ENCODE assay signal across 22 mouse cellular contexts in genomic region chr10:43290638-43291230, GRCm38 (mm10).
DNase-seq lines count a peak whose midpoint lies in the region; ATAC-seq and TF ChIP-seq lines count a peak whose summit lies in the region.
"Had no signal": no experiment of that assay in that cellular context is flagged by ENCODE, and none has a peak within 500 bp of the region (broad histone marks: within the 10 kb centered on the region; RNA-seq: fewer than 3 reads in every experiment).

No protein-coding gene starts in this region.

- no peaks in the 10 kb centered on the region for H3K9me3 ChIP-seq in midbrain, embryonic 11.5 days (ENCODE audit: control insufficient read depth, low read length)
- H3K9me3 ChIP-seq in midbrain, postnatal 0 days (ENCODE audit: low read length) = no peaks in the 10 kb centered on the region
- H3K9me3 ChIP-seq in liver, embryonic 14.5 days (ENCODE audit: control insufficient read depth, low read length) = no peaks in the 10 kb centered on the region
- no peaks in the 10 kb centered on the region for H3K9me3 ChIP-seq in forebrain, embryonic 14.5 days (replicated peaks; ENCODE audit: control insufficient read depth, low read length)
- H3K9me3 ChIP-seq: forebrain, embryonic 10.5 days; kidney, embryonic 15.5 days; limb, embryonic 15.5 days; midbrain, embryonic 12.5 days had no signal

- H3K27ac ChIP-seq in midbrain, embryonic 11.5 days (ENCODE audit: low read depth, low read length) = no peak overlapping the region
- no peak overlapping the region for H3K27ac ChIP-seq in midbrain, postnatal 0 days (ENCODE audit: low read depth, low read length)
- H3K27ac ChIP-seq in liver, embryonic 14.5 days = peak overlapping the region; percentile 83
- H3K27ac ChIP-seq in forebrain, embryonic 14.5 days (ENCODE audit: low read depth, low read length) = no peak overlapping the region
- H3K27ac ChIP-seq: forebrain, embryonic 10.5 days; hindbrain, embryonic 14.5 days; kidney, embryonic 15.5 days; limb, embryonic 15.5 days; midbrain, embryonic 12.5 days had no signal

- WGBS in midbrain, embryonic 11.5 days = 85% methylated on average over 2 of the region's 2 CpGs
- WGBS in midbrain, postnatal 0 days = 82% methylated on average over 2 of the region's 2 CpGs
- 12% methylated on average over 2 of the region's 2 CpGs for WGBS in liver, embryonic 14.5 days (ENCODE audit: insufficient replicate concordance)
- WGBS in forebrain, embryonic 14.5 days = 69% methylated on average over 2 of the region's 2 CpGs

- no peaks in the 10 kb centered on the region for H3K4me1 ChIP-seq in midbrain, embryonic 11.5 days (ENCODE audit: control insufficient read depth, insufficient read depth, low read length)
- no peaks in the 10 kb centered on the region for H3K4me1 ChIP-seq in midbrain, postnatal 0 days (ENCODE audit: insufficient read depth, low read length)
- H3K4me1 ChIP-seq in liver, embryonic 14.5 days (replicated peaks; ENCODE audit: control insufficient read depth in 2 of 2, insufficient read depth in 2 of 2, low read length in 1 of 2) = peaks cover 26 to 41% of the 10 kb centered on the region in 2 experiments
- H3K4me1 ChIP-seq in forebrain, embryonic 14.5 days (ENCODE audit: control insufficient read depth, insufficient read depth, low read length) = no peaks in the 10 kb centered on the region
- H3K4me1 ChIP-seq: forebrain, embryonic 10.5 days; kidney, embryonic 15.5 days; limb, embryonic 15.5 days; midbrain, embryonic 12.5 days had no signal

- no peak for ATAC-seq in midbrain, embryonic 11.5 days (ENCODE audit: low FRiP score)
- no peak for ATAC-seq in midbrain, postnatal 0 days (ENCODE audit: low FRiP score)
- ATAC-seq in liver, embryonic 14.5 days (ENCODE audit: insufficient read depth) = peak; percentile 83
- no peak for ATAC-seq in forebrain, embryonic 14.5 days
- ATAC-seq: activated CD4-positive, CD25-positive, alpha-beta regulatory T cell, adult 4 months; CD4-positive, CD25-positive, alpha-beta regulatory T cell, adult 4 months had no signal

- TF ChIP-seq EP300 in liver, embryonic 14.5 days (IDR thresholded peaks at IDR 0.05; ENCODE audit: low read depth) = peak; percentile 67

- H3K27me3 ChIP-seq in midbrain, embryonic 11.5 days (ENCODE audit: control insufficient read depth, insufficient read depth, low read length) = no peaks in the 10 kb centered on the region
- H3K27me3 ChIP-seq in midbrain, postnatal 0 days (ENCODE audit: insufficient read depth, low read length) = no peaks in the 10 kb centered on the region
- no peaks in the 10 kb centered on the region for H3K27me3 ChIP-seq in liver, embryonic 14.5 days (ENCODE audit: control insufficient read depth, insufficient read depth, low read length)
- no peaks in the 10 kb centered on the region for H3K27me3 ChIP-seq in forebrain, embryonic 14.5 days (replicated peaks; ENCODE audit: control insufficient read depth, insufficient read depth, low read length)
- H3K27me3 ChIP-seq: kidney, embryonic 15.5 days; limb, embryonic 15.5 days; midbrain, embryonic 12.5 days had no signal

- TF ChIP-seq CTCF in midbrain, postnatal 0 days (IDR thresholded peaks at IDR 0.05) = no peak
- no peak for TF ChIP-seq CTCF in liver, embryonic 14.5 days (IDR thresholded peaks at IDR 0.05; ENCODE audit: low read depth)

- H3K36me3 ChIP-seq in midbrain, embryonic 11.5 days (ENCODE audit: control insufficient read depth, insufficient read depth, low read length) = no peaks in the 10 kb centered on the region
- no peaks in the 10 kb centered on the region for H3K36me3 ChIP-seq in midbrain, postnatal 0 days (ENCODE audit: insufficient read depth, low read length)
- no peaks in the 10 kb centered on the region for H3K36me3 ChIP-seq in liver, embryonic 14.5 days (replicated peaks; ENCODE audit: control insufficient read depth, insufficient read depth, low read depth)
- H3K36me3 ChIP-seq in forebrain, embryonic 14.5 days (ENCODE audit: control insufficient read depth, insufficient read depth, low read length) = no peaks in the 10 kb centered on the region
- H3K36me3 ChIP-seq: forebrain, embryonic 10.5 days; kidney, embryonic 15.5 days; limb, embryonic 15.5 days; midbrain, embryonic 12.5 days had no signal

- H3K4me3 ChIP-seq in midbrain, embryonic 11.5 days (ENCODE audit: low read depth, low read length) = no peak overlapping the region
- H3K4me3 ChIP-seq in midbrain, postnatal 0 days (ENCODE audit: low read depth, low read length) = no peak overlapping the region
- H3K4me3 ChIP-seq in liver, embryonic 14.5 days (ENCODE audit: insufficient read depth in 1 of 2, low read depth in 2 of 2, low read length in 2 of 2) = no peak overlapping the region
- no peak overlapping the region for H3K4me3 ChIP-seq in forebrain, embryonic 14.5 days (ENCODE audit: low read depth, low read length)
- H3K4me3 ChIP-seq: forebrain, embryonic 10.5 days; kidney, embryonic 15.5 days; limb, embryonic 15.5 days; midbrain, embryonic 12.5 days had no signal

- no peak overlapping the region for H3K9ac ChIP-seq in midbrain, embryonic 11.5 days (ENCODE audit: low read length)
- no peak overlapping the region for H3K9ac ChIP-seq in midbrain, postnatal 0 days (replicated peaks; ENCODE audit: low read length, poor library complexity, severe bottlenecking)
- peak overlapping the region; percentile 45 for H3K9ac ChIP-seq in liver, embryonic 14.5 days (replicated peaks)
- no peak overlapping the region for H3K9ac ChIP-seq in forebrain, embryonic 14.5 days (ENCODE audit: low read length)
- H3K9ac ChIP-seq: hindbrain, embryonic 14.5 days; kidney, embryonic 15.5 days; limb, embryonic 15.5 days; midbrain, embryonic 12.5 days had no signal

- no peak overlapping the region for H3K4me2 ChIP-seq in midbrain, embryonic 11.5 days
- no peak overlapping the region for H3K4me2 ChIP-seq in midbrain, postnatal 0 days (ENCODE audit: low read depth, low read length, poor library complexity, severe bottlenecking)
- peak overlapping the region; percentile 53 for H3K4me2 ChIP-seq in liver, embryonic 14.5 days (ENCODE audit: low read depth)
- H3K4me2 ChIP-seq in forebrain, embryonic 14.5 days (ENCODE audit: low read length) = no peak overlapping the region
- H3K4me2 ChIP-seq: hindbrain, embryonic 14.5 days; kidney, embryonic 15.5 days; limb, embryonic 15.5 days; midbrain, embryonic 12.5 days had no signal

- DNase-seq in midbrain, embryonic 11.5 days (ENCODE audit: low spot score, missing footprints) = peak; percentile 72
- no peak for DNase-seq in midbrain, postnatal 0 days (ENCODE audit: low spot score)
- DNase-seq in c-Kit-positive CD71-positive TER-119-positive erythroid progenitor cells, embryonic 14.5 days (ENCODE audit: low spot score) = peak; percentile 86
- peak; percentile 59 to 75 (median 59) for DNase-seq in liver, embryonic 14.5 days (ENCODE audit: low read depth in 3 of 3, low spot score in 3 of 3)
- DNase-seq in forebrain, embryonic 14.5 days (ENCODE audit: low spot score) = no peak
- no peak for DNase-seq in layer of hippocampus, postnatal 25 days (ENCODE audit: extremely low spot score in 1 of 2, low spot score in 1 of 2)
- no peak for DNase-seq in adrenal gland, postnatal 25 days
- DNase-seq: adrenal gland, adult 8-10 months; cerebellum, adult 11 months; gastrocnemius, postnatal 36 days; heart, postnatal 4 days; kidney, postnatal 36 days; layer of hippocampus, adult 9-11 months; left cerebral cortex, postnatal 4 days; lung, postnatal 4 days had no signal

Comparison
In these comparisons a context has a peak if more than half of its experiments do, and no peak if none do; other contexts are left out.
1. DNase-seq: peak in midbrain, embryonic 11.5 days (single experiment), c-Kit-positive CD71-positive TER-119-positive erythroid progenitor cells, embryonic 14.5 days (single experiment) and liver, embryonic 14.5 days (3 of 3); none in midbrain, postnatal 0 days (single experiment), forebrain, embryonic 14.5 days (single experiment), layer of hippocampus, postnatal 25 days (0 of 2) and adrenal gland, postnatal 25 days (single experiment).